In genomic region chr7:126776598-126777057, GRCm38 (mm10) we compare ENCODE assay signal across 8 mouse cellular contexts. TPM values are rescaled to one million over a fixed set of nuclear protein-coding genes. Genes with fewer than 3 reads are reported as not detected.
A peak's percentile ranks its signal among the peaks of the same experiment; 100 is the strongest.
DNase-seq lines count a peak whose midpoint lies in the region; ATAC-seq lines count a peak whose summit lies in the region.

Gene Ypel3, plus strand, starts transcription at chr7:126776955.

- ATAC-seq in activated CD4-positive, CD25-positive, alpha-beta regulatory T cell, adult 4 months: peak; percentile 89
- peak; percentile 91 for ATAC-seq in hindbrain, embryonic 14.5 days (ENCODE audit: low FRiP score)

- H3K4me3 ChIP-seq in hindbrain, embryonic 14.5 days (replicated peaks; ENCODE audit: low read length): peak within 1 kb of the TSS; percentile 93

- H3K4me2 ChIP-seq in hindbrain, embryonic 14.5 days (replicated peaks): peak within 1 kb of the TSS; percentile 98

- peaks cover 22% of the 10 kb centered on the region for H3K36me3 ChIP-seq in hindbrain, embryonic 14.5 days (replicated peaks; ENCODE audit: control insufficient read depth, insufficient read depth)

- no peaks in the 10 kb centered on the region for H3K27me3 ChIP-seq in hindbrain, embryonic 14.5 days (ENCODE audit: control insufficient read depth, insufficient read depth, low read length)

- DNase-seq in cerebellum, postnatal 36 days: peak; percentile 92 to 98
- DNase-seq in frontal cortex, postnatal 36 days (ENCODE audit: low spot score in 2 of 2): peak; percentile 90 to 95
- peak; percentile 91 for DNase-seq in hindbrain, embryonic 14.5 days (ENCODE audit: low spot score)
- peak; percentile 92 to 96 for DNase-seq in left cerebral cortex, adult 18-20 months (ENCODE audit: low spot score in 2 of 2)
- DNase-seq in lung, postnatal 4 days: peak; percentile 96 to 99
- peak; percentile 96 for DNase-seq in right cerebral cortex, adult 18-20 months
- peak; percentile 92 for DNase-seq in urinary bladder, adult 2 months (ENCODE audit: low spot score)

- peak within 1 kb of the TSS; percentile 93 for H3K27ac ChIP-seq in hindbrain, embryonic 14.5 days

- under 1% methylated on average over 29 of the region's 37 CpGs for WGBS in hindbrain, embryonic 14.5 days

- no peaks in the 10 kb centered on the region for H3K9me3 ChIP-seq in hindbrain, embryonic 14.5 days (ENCODE audit: control insufficient read depth, low read length)

- peaks cover 27% of the 10 kb centered on the region for H3K4me1 ChIP-seq in hindbrain, embryonic 14.5 days (replicated peaks; ENCODE audit: control insufficient read depth, insufficient read depth, low read length)

- peak within 1 kb of the TSS; percentile 96 for H3K9ac ChIP-seq in hindbrain, embryonic 14.5 days

RNA-seq across cellular contexts. Expression of gene Ypel3, which starts in this region (rescaled TPM):
- polyA plus RNA-seq in activated CD4-positive, CD25-positive, alpha-beta regulatory T cell, adult 4 months (2017; shearing (Covaris generic)): 100 to 1,000 TPM; 101 to 105 TPM
- 206 and 218 TPM in 2 replicates for polyA plus RNA-seq in hindbrain, embryonic 14.5 days (2014; fragmentation: Nextera tagmentation; extraction: Ambion mirVana)
- 100 to 1,000 TPM; 282 to 325 TPM for total RNA-seq in left cerebral cortex, adult 18-20 months (2021)
- polyA plus RNA-seq in urinary bladder, adult 2 months (2012; rRNA removed): 188 and 213 TPM in 2 replicates

Comparison
In these comparisons a context has a peak if more than half of its experiments do, and no peak if none do; other contexts are left out.
1. Peak in every context shown above with its lines: DNase-seq, ATAC-seq, H3K4me3 ChIP-seq and H3K27ac ChIP-seq.